Mouse (Mus musculus): Measurements from ENCODE around the gene 4931422A03Rik.

DNA sequence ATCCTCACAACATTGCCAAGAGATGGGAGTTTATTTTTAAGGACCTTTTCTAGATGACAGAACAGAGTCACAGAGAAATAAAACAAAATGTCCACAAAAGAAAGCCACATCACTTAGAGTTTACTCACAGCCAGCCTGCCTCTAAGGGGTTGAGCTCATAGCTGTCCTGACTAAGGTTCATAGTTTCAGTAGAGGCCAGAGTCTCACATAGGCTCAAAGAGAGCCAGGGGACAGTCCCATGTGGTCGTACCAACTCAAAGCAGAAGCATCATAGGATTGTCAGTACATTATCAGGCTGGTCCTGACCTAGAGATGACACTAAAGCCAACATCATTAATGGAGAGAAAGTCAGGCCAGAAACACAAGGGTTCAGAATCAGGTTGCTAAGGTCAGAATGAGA, 89.6 kb downstream of the 4931422A03Rik start:
- no peak for TF ChIP-seq CTCF (IDR thresholded peaks at IDR 0.05; ENCODE audit: borderline replicate concordance, control insufficient read depth, extremely low read depth, insufficient read depth, low read length, poor library complexity)
- TF ChIP-seq POLR2A (IDR thresholded peaks at IDR 0.05; ENCODE audit: control insufficient read depth, extremely low read depth, insufficient read depth, low read length, poor library complexity) = no peak
